Mouse (Mus musculus): ENCODE measurements around the gene Dnaaf2. TPM values are rescaled to one million over a fixed set of nuclear protein-coding genes. Genes with fewer than 3 reads are reported as not detected.
"Not testable (repeated sequence)": the region's sequence is repeated elsewhere in the genome, so short reads cannot be mapped to it uniquely, and the experiment has no call there.

Gene Dnaaf2
- polyA plus RNA-seq, 1 experiment from 2014 or later: 5.2 TPM

DNA sequence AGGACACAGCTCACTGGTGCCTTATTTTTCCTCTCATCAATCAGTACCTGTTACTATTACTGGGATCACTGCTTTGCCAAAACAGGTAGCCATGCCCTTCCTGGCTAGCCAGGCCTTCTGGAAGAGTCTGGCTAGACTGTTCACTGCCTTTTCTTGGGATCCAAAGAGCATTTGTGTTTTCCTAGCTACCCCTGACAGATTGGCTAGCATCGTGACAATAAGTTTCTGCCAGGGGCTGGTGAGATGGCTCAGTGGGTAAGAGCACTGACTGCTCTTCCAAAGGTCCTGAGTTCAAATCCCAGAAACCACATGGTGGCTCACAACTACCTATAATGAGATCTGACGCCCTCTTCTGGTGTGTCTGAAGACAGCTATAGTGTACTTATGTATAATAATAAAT lies 37.6 kb downstream of the Dnaaf2 start:
- DNase-seq (ENCODE audit: low spot score); H3K4me1 ChIP-seq (ENCODE audit: control insufficient read depth, insufficient read depth, low read length); H3K9ac ChIP-seq (ENCODE audit: low read length); ATAC-seq; H3K4me2 ChIP-seq (ENCODE audit: low read length); H3K4me3 ChIP-seq (ENCODE audit: low read depth, low read length); H3K9me3 ChIP-seq (replicated peaks; ENCODE audit: control insufficient read depth, low read length); H3K27ac ChIP-seq (ENCODE audit: low read depth, low read length); H3K27me3 ChIP-seq (replicated peaks; ENCODE audit: control insufficient read depth, insufficient read depth, low read length): not testable (repeated sequence)
- H3K36me3 ChIP-seq (ENCODE audit: control insufficient read depth, insufficient read depth, low read length): peaks cover 19% of the 10 kb centered on the region
- 83% methylated on average over 2 of the region's 2 CpGs for WGBS

DNA sequence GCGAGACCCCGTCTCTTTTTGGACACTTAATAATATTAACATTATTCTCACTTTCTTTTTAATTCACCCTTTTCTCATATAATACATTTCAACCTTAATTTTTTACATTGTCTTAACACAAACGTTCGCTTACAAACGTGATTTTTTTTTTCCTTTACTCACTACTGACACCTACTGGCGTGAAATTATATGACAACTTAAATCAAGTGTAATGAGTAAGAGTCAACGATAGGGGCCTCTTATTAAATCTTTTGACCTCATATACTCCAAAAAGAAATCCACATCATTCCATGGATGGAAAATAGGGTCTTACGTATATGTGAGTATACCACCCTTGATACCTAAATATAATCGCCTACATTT lies 38.7 kb downstream of the Dnaaf2 start:
- 0 out of 2 replicates have a peak, but pooled peaks have one; percentile 4 for ATAC-seq
- Histone ChIP-seq H3K27ac (ENCODE audit: low read depth, low read length) (no peak overlapping the region), H3K27me3 (replicated peaks; ENCODE audit: control insufficient read depth, insufficient read depth, low read length) (no peaks in the 10 kb centered on the region), H3K4me3 (ENCODE audit: low read depth, low read length) (peak overlapping the region; percentile 73; the same call in 1 of the 2 replicates), H3K9ac (ENCODE audit: low read length) (no peak overlapping the region), H3K4me1 (ENCODE audit: control insufficient read depth, insufficient read depth, low read length) (peaks cover 5% of the 10 kb centered on the region), H3K9me3 (replicated peaks; ENCODE audit: control insufficient read depth, low read length) (no peaks in the 10 kb centered on the region), H3K4me2 (ENCODE audit: low read length) (no peak overlapping the region), H3K36me3 (ENCODE audit: control insufficient read depth, insufficient read depth, low read length) (peaks cover 21% of the 10 kb centered on the region)
- DNase-seq (ENCODE audit: low spot score): peak; percentile 82
- WGBS: 4% methylated on average over 9 of the region's 9 CpGs

GRCm38 (mm10) chr12:69158765-69159577 lies 39.3 kb downstream of the Dnaaf2 start, which contains the start of gene Rps29:
TSS of gene Rps29 (minus strand) at chr12:69159186.
- peak within 1 kb of the TSS; percentile 88 for H3K27ac ChIP-seq (ENCODE audit: low read depth, low read length)
- not testable (repeated sequence) for H3K27me3 ChIP-seq (replicated peaks; ENCODE audit: control insufficient read depth, insufficient read depth, low read length); H3K9me3 ChIP-seq (replicated peaks; ENCODE audit: control insufficient read depth, low read length); H3K4me1 ChIP-seq (ENCODE audit: control insufficient read depth, insufficient read depth, low read length)
- DNase-seq (ENCODE audit: low spot score): peak; percentile 100
- peak; percentile 99 for ATAC-seq
- H3K36me3 ChIP-seq (ENCODE audit: control insufficient read depth, insufficient read depth, low read length): peaks cover 21% of the 10 kb centered on the region
- peak within 1 kb of the TSS; percentile 75 for H3K4me2 ChIP-seq (ENCODE audit: low read length)
- H3K9ac ChIP-seq (ENCODE audit: low read length): peak within 1 kb of the TSS; percentile 91
- H3K4me3 ChIP-seq (ENCODE audit: low read depth, low read length): peak within 1 kb of the TSS; percentile 73
- under 1% methylated on average over 56 of the region's 68 CpGs for WGBS

DNA sequence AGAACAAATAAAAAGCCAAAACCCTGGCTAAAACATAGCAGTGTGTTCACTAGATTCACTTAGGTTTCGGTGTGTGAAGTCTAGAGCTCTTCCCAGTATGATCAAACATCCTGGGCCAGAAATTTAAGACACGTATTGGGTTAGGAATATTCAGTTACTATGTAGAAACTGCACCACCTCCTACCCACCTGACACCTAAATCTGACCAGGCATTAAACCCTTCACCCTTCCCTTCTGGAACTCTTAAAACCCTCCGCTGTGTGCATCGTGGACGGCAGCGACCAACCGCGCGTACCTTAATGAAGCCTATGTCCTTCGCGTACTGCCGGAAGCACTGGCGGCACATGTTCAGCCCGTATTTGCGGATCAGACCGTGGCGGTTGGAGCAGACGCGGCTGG lies 39.9 kb downstream of the Dnaaf2 start:
- Histone ChIP-seq H3K9me3 (replicated peaks; ENCODE audit: control insufficient read depth, low read length) (no peaks in the 10 kb centered on the region), H3K27me3 (replicated peaks; ENCODE audit: control insufficient read depth, insufficient read depth, low read length) (no peaks in the 10 kb centered on the region), H3K9ac (ENCODE audit: low read length) (peak overlapping the region; percentile 91), H3K4me2 (ENCODE audit: low read length) (peak overlapping the region; percentile 75), H3K27ac (ENCODE audit: low read depth, low read length) (peak overlapping the region; percentile 88), H3K4me3 (ENCODE audit: low read depth, low read length) (peak overlapping the region; percentile 73), H3K4me1 (ENCODE audit: control insufficient read depth, insufficient read depth, low read length) (peaks cover 5% of the 10 kb centered on the region), H3K36me3 (ENCODE audit: control insufficient read depth, insufficient read depth, low read length) (peaks cover 21% of the 10 kb centered on the region)
- DNase-seq (ENCODE audit: low spot score) (peak; percentile 39), ATAC-seq (no peak)
- 2% methylated on average over 19 of the region's 19 CpGs for WGBS

GRCm38 (mm10) chr12:69157107-69157506 lies 41.1 kb downstream of the Dnaaf2 start:
- no peak overlapping the region for H3K9ac ChIP-seq (ENCODE audit: low read length)
- DNase-seq (ENCODE audit: low spot score): no peak
- no peak overlapping the region for H3K27ac ChIP-seq (ENCODE audit: low read depth, low read length)
- no peaks in the 10 kb centered on the region for H3K27me3 ChIP-seq (replicated peaks; ENCODE audit: control insufficient read depth, insufficient read depth, low read length)
- H3K9me3 ChIP-seq (replicated peaks; ENCODE audit: control insufficient read depth, low read length): no peaks in the 10 kb centered on the region
- H3K4me1 ChIP-seq (ENCODE audit: control insufficient read depth, insufficient read depth, low read length): peaks cover 5% of the 10 kb centered on the region
- no peak for ATAC-seq
- H3K4me3 ChIP-seq (ENCODE audit: low read depth, low read length): no peak overlapping the region
- 97% methylated on average over 2 of the region's 2 CpGs for WGBS
- H3K36me3 ChIP-seq (ENCODE audit: control insufficient read depth, insufficient read depth, low read length): peaks cover 21% of the 10 kb centered on the region
- peak overlapping the region; percentile 75; the same call in 1 of the 2 replicates for H3K4me2 ChIP-seq (ENCODE audit: low read length)

- no peak overlapping the region for H3K9ac ChIP-seq (ENCODE audit: low read length)
- no peak for DNase-seq (ENCODE audit: low spot score)
- H3K27ac ChIP-seq (ENCODE audit: low read depth, low read length): no peak overlapping the region
- no peaks in the 10 kb centered on the region for H3K27me3 ChIP-seq (replicated peaks; ENCODE audit: control insufficient read depth, insufficient read depth, low read length)
- H3K4me3 ChIP-seq (ENCODE audit: low read depth, low read length): no peak overlapping the region
- H3K4me2 ChIP-seq (ENCODE audit: low read length): no peak overlapping the region
- H3K36me3 ChIP-seq (ENCODE audit: control insufficient read depth, insufficient read depth, low read length): peaks cover 21% of the 10 kb centered on the region
- H3K4me1 ChIP-seq (ENCODE audit: control insufficient read depth, insufficient read depth, low read length): peaks cover 5% of the 10 kb centered on the region
- ATAC-seq: no peak
- H3K9me3 ChIP-seq (replicated peaks; ENCODE audit: control insufficient read depth, low read length): no peaks in the 10 kb centered on the region
- WGBS: 84% methylated on average over 4 of the region's 4 CpGs
These were observed 41.8 kb downstream of the Dnaaf2 start for GRCm38 (mm10) chr12:69156436-69156835.

DNA sequence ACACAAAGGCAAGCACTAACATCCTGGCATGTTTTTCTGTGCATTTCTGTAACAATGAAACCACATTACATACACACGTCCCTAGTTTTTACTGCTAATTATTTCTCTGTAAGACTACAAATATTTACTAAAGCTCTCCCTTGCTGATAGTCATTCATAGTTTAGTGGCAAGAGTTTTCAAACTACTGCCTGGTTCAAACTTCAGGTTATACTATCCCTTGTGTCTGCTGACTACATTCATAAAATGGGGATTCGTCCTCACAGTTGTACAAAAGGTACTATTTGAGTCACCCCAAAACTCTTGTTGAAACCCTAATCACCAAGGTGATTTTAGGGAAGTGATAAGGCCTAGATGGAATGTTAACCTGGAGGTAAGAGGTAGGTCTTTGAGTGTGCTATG lies 42.3 kb downstream of the Dnaaf2 start:
- DNase-seq (ENCODE audit: low spot score): no peak
- H3K9ac ChIP-seq (ENCODE audit: low read length): no peak overlapping the region
- no peak for ATAC-seq
- H3K9me3 ChIP-seq (replicated peaks; ENCODE audit: control insufficient read depth, low read length): no peaks in the 10 kb centered on the region
- H3K4me3 ChIP-seq (ENCODE audit: low read depth, low read length): no peak overlapping the region
- H3K27me3 ChIP-seq (replicated peaks; ENCODE audit: control insufficient read depth, insufficient read depth, low read length): no peaks in the 10 kb centered on the region
- peaks cover 21% of the 10 kb centered on the region for H3K36me3 ChIP-seq (ENCODE audit: control insufficient read depth, insufficient read depth, low read length)
- no peak overlapping the region for H3K27ac ChIP-seq (ENCODE audit: low read depth, low read length)
- H3K4me2 ChIP-seq (ENCODE audit: low read length): no peak overlapping the region
- peaks cover 5% of the 10 kb centered on the region for H3K4me1 ChIP-seq (ENCODE audit: control insufficient read depth, insufficient read depth, low read length)
- WGBS: 86% methylated on average over 2 of the region's 2 CpGs

DNA sequence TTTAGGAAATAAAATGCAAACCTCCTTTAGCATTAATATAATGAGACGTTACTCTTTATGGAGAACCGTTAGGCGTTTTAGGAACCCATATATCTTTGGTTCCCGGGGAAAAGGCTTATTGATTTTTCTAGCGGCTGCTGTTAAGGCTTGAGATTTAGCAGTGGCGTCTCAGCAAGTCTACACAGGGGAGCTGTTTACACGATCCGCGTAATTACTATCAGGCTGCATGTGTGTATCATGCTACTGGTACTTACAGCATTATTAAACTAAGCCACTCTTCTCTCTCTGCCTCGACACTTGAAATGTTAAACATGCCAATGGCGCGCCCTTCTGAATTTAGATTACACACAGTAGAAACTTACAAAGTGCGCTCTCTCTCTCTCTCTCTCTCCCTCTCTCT lies 48.2 kb downstream of the Dnaaf2 start:
- H3K27me3 ChIP-seq (replicated peaks; ENCODE audit: control insufficient read depth, insufficient read depth, low read length): no peaks in the 10 kb centered on the region
- no peaks in the 10 kb centered on the region for H3K36me3 ChIP-seq (ENCODE audit: control insufficient read depth, insufficient read depth, low read length)
- ATAC-seq (no peak), DNase-seq (ENCODE audit: low spot score) (no peak)
- H3K4me2 ChIP-seq (ENCODE audit: low read length): no peak overlapping the region
- H3K4me1 ChIP-seq (ENCODE audit: control insufficient read depth, insufficient read depth, low read length): no peaks in the 10 kb centered on the region
- 89% methylated on average over 13 of the region's 13 CpGs for WGBS
- H3K9ac ChIP-seq (ENCODE audit: low read length): no peak overlapping the region
- no peak overlapping the region for H3K27ac ChIP-seq (ENCODE audit: low read depth, low read length)
- no peak overlapping the region for H3K4me3 ChIP-seq (ENCODE audit: low read depth, low read length)
- no peaks in the 10 kb centered on the region for H3K9me3 ChIP-seq (replicated peaks; ENCODE audit: control insufficient read depth, low read length)

DNA sequence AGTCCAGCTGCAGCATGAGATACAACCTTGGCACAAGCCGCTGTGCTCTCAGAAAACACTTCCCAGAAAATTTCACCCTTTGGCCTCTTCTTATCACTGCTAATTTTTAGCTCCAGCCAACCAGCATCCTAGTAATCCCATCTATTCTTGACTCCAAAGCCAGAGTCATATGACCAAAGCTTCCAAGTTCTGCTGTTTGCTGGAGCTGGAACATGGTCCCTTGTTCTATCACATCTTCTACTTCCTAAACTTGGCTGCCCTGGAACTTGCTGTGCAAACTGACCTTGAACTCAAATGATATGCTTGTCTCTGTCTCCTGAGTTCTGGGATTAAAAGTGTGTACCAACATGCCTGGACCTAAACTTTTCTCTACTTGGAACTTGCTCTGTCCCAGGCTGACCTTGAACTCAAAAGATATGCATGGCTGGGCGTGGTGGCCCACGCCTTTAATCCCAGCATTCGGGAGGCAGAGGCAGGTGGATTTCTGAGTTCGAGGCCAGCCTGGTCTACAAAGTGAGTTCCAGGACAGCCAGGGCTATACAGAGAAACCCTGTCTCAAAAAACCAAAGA lies 51.0 kb downstream of the Dnaaf2 start:
- WGBS: 93% methylated on average over 5 of the region's 5 CpGs
- no peaks in the 10 kb centered on the region for H3K4me1 ChIP-seq (ENCODE audit: control insufficient read depth, insufficient read depth, low read length)
- no peaks in the 10 kb centered on the region for H3K36me3 ChIP-seq (ENCODE audit: control insufficient read depth, insufficient read depth, low read length)
- no peak overlapping the region for H3K4me2 ChIP-seq (ENCODE audit: low read length)
- no peaks in the 10 kb centered on the region for H3K27me3 ChIP-seq (replicated peaks; ENCODE audit: control insufficient read depth, insufficient read depth, low read length)
- no peaks in the 10 kb centered on the region for H3K9me3 ChIP-seq (replicated peaks; ENCODE audit: control insufficient read depth, low read length)
- DNase-seq (ENCODE audit: low spot score) (no peak), ATAC-seq (no peak)
- H3K27ac ChIP-seq (ENCODE audit: low read depth, low read length): no peak overlapping the region
- H3K9ac ChIP-seq (ENCODE audit: low read length): no peak overlapping the region
- no peak overlapping the region for H3K4me3 ChIP-seq (ENCODE audit: low read depth, low read length)
